ENCODE assay signal across 8 mouse cellular contexts in genomic region chr2:12389028-12389427, GRCm38 (mm10). TPM values are rescaled to one million over a fixed set of nuclear protein-coding genes. Genes with fewer than 3 reads are reported as not detected.
DNase-seq lines count a peak whose midpoint lies in the region; ATAC-seq and TF ChIP-seq lines count a peak whose summit lies in the region.

No protein-coding gene starts in this region.

- no peaks in the 10 kb centered on the region for H3K4me1 ChIP-seq in ES-E14 (ENCODE audit: control insufficient read depth in 2 of 2, insufficient read depth in 2 of 2, low read length in 2 of 2, poor library complexity in 1 of 2)
- H3K4me1 ChIP-seq in midbrain, embryonic 16.5 days (ENCODE audit: control insufficient read depth, insufficient read depth, low read length), result no peaks in the 10 kb centered on the region

- intact Hi-C loops in heart, postnatal 14 days (cut with DNase I), result loop anchor here (5.0 to 10.0 kb wide), 2 partner anchors 87 to 214 kb away; partner anchors contain the start of gene Itga8

- 66% methylated on average over 1 of the region's 1 CpGs for WGBS in midbrain, embryonic 16.5 days

- no peak overlapping the region for H3K9ac ChIP-seq in ES-E14 (ENCODE audit: insufficient read depth, low read depth, low read length, poor library complexity, severe bottlenecking)
- H3K9ac ChIP-seq in midbrain, embryonic 16.5 days (ENCODE audit: low read depth, low read length), result no peak overlapping the region

- H3K27me3 ChIP-seq in midbrain, embryonic 16.5 days (ENCODE audit: control insufficient read depth, insufficient read depth, low read depth, low read length), result no peaks in the 10 kb centered on the region

- no peak overlapping the region for H3K4me3 ChIP-seq in ES-E14 (ENCODE audit: insufficient read depth in 1 of 2, low read depth in 1 of 2, low read length in 2 of 2, poor library complexity in 1 of 2, severe bottlenecking in 1 of 2)
- H3K4me3 ChIP-seq in midbrain, embryonic 16.5 days (ENCODE audit: low read depth, low read length), result no peak overlapping the region

- peak; percentile 17 to 26 for DNase-seq in kidney, adult 8-10 months
- no peak for DNase-seq in kidney, adult 18-20 months
- peak; percentile 26 for DNase-seq in ES-E14 (ENCODE audit: low read depth, low spot score)
- peak; percentile 70 for DNase-seq in c-Kit-positive CD71-positive TER-119-positive erythroid progenitor cells, embryonic 14.5 days (ENCODE audit: low spot score)
- peak; percentile 24 to 67 for DNase-seq in heart, postnatal 14 days
- peak; percentile 48 to 62 for DNase-seq in layer of hippocampus, postnatal 10 days (ENCODE audit: low spot score in 2 of 2)
- DNase-seq in urinary bladder, postnatal 4 days (ENCODE audit: low spot score in 2 of 2), result no peak

- in situ Hi-C loops in ES-E14 (cut with MboI; ENCODE audit: low sequenced_read_pairs in 2 of 2, unreplicated experiment in 2 of 2), result no loop called here

- peak; percentile 76 for ATAC-seq in midbrain, embryonic 16.5 days

- H3K36me3 ChIP-seq in ES-E14 (ENCODE audit: control insufficient read depth, insufficient read depth, low read length, poor library complexity, severe bottlenecking), result no peaks in the 10 kb centered on the region; the same call in none of the 2 replicates
- H3K36me3 ChIP-seq in midbrain, embryonic 16.5 days (ENCODE audit: control insufficient read depth, insufficient read depth, low read length), result peaks cover 4% of the 10 kb centered on the region; the same call in 1 of the 2 replicates

- H3K9me3 ChIP-seq in ES-E14 (ENCODE audit: control insufficient read depth, insufficient read depth, low read depth, low read length), result no peaks in the 10 kb centered on the region
- no peaks in the 10 kb centered on the region for H3K9me3 ChIP-seq in midbrain, embryonic 16.5 days (replicated peaks; ENCODE audit: control insufficient read depth, low read length, poor library complexity, severe bottlenecking)

- no peak overlapping the region for H3K27ac ChIP-seq in ES-E14 (ENCODE audit: insufficient read depth, low read depth, low read length, poor library complexity, severe bottlenecking)
- H3K27ac ChIP-seq in midbrain, embryonic 16.5 days (ENCODE audit: low read length), result no peak overlapping the region

- no peak overlapping the region for H3K4me2 ChIP-seq in midbrain, embryonic 16.5 days (ENCODE audit: low read length)

TF ChIP-seq in ES-E14, 5 proteins besides CTCF, POLR2A, EP300 and RAD21:
- no peak for TF ChIP-seq MAFK (IDR thresholded peaks at IDR 0.05; ENCODE audit: insufficient read depth, low read depth, low read length)
- peak; percentile 44; the same call in 1 of the 2 replicates for TF ChIP-seq ZC3H11A (IDR thresholded peaks at IDR 0.05; ENCODE audit: borderline replicate concordance, low read depth, low read length)
- TF ChIP-seq ZNF384 (IDR thresholded peaks at IDR 0.05; ENCODE audit: low read depth, low read length), result no peak

RNA-seq across cellular contexts. Expression of gene Mindy3, which starts 30.2 kb away (rescaled TPM):
- total RNA-seq in ES-E14 (2012; rRNA removed), result 35.4 and 39.8 TPM in 2 replicates
- total RNA-seq in heart, postnatal 14 days (2021), result 10 to 100 TPM; 21.5 to 25.9 TPM
- total RNA-seq in layer of hippocampus, postnatal 10 days (2021), result 10 to 100 TPM; 93.8 to 97.2 TPM
- polyA plus RNA-seq in midbrain, embryonic 16.5 days (2015; fragmentation: Nextera tagmentation; extraction: Ambion mirVana), result 50.7 and 53.9 TPM in 2 replicates

Comparison
In these comparisons a context has a peak if more than half of its experiments do, and no peak if none do; other contexts are left out.
1. DNase-seq: peak in kidney, adult 8-10 months (2 of 2), ES-E14 (single experiment), c-Kit-positive CD71-positive TER-119-positive erythroid progenitor cells, embryonic 14.5 days (single experiment), heart, postnatal 14 days (2 of 2) and layer of hippocampus, postnatal 10 days (2 of 2); none in kidney, adult 18-20 months (single experiment) and urinary bladder, postnatal 4 days (0 of 2).